Mouse (Mus musculus) neural tube, embryonic 12.5 days (tissue): ENCODE data around the gene Cfap20. TPM values are rescaled to one million over a fixed set of nuclear protein-coding genes. Genes with fewer than 3 reads are reported as not detected.

ENCODE experiments used
- ATAC-seq: fragments of 200-750 bp; cut with Nextera tagmentation; 2 replicates; pipeline ENCODE4 v1.8.0; 2017; ENCODE audit warnings: low read depth, mild to moderate bottlenecking, moderate TSS enrichment, moderate library complexity; ENCODE audit not compliant: low FRiP score
- H3K27ac ChIP-seq: fragments of 300-500 bp; sonication (generic); 2 replicates; pipeline ENCODE4 v1.5.1; 2016
- H3K27me3 ChIP-seq: fragments of 300-500 bp; sonication (generic); replicated peaks from 2 replicates; pipeline ENCODE4 v1.6.1; 2016; ENCODE audit warnings: mild to moderate bottlenecking
- H3K36me3 ChIP-seq: fragments of 300-500 bp; sonication (generic); 2 replicates; pipeline ENCODE4 v1.6.1; 2016; ENCODE audit warnings: mild to moderate bottlenecking
- H3K4me1 ChIP-seq: fragments of 300-500 bp; sonication (generic); 2 replicates; pipeline ENCODE4 v1.6.1; 2016
- H3K4me2 ChIP-seq: fragments of 300-500 bp; sonication (generic); replicated peaks from 2 replicates; pipeline ENCODE4 v1.6.1; 2016; ENCODE audit warnings: mild to moderate bottlenecking
- H3K4me3 ChIP-seq: fragments of 300-500 bp; sonication (generic); 2 replicates; pipeline ENCODE4 v1.5.1; 2016
- H3K9ac ChIP-seq: fragments of 300-500 bp; sonication (generic); 2 replicates; pipeline ENCODE4 v1.6.1; 2016; ENCODE audit warnings: mild to moderate bottlenecking
- H3K9me3 ChIP-seq: fragments of 300-500 bp; sonication (generic); 2 replicates; pipeline ENCODE4 v1.6.1; 2016; ENCODE audit warnings: mild to moderate bottlenecking
- WGBS: fragments of 180-500 bp; shearing (Covaris S2); methylation state at CpG from one replicate; pipeline ENCODE4 v1.1.7; 2016; 5-methylcytosine and 5-hydroxymethylcytosine counted together
- polyA plus RNA-seq: library from polyadenylated mRNA; unstranded; fragments of >200 nt; fragmentation: Nextera tagmentation; extraction: Ambion mirVana; gene quantifications from 2 replicates; pipeline ENCODE4 v1.2.1, GENCODE M21; 2016

The Cfap20 gene
- polyA plus RNA-seq, 1 experiment from 2014 or later: 127 TPM

DNA sequence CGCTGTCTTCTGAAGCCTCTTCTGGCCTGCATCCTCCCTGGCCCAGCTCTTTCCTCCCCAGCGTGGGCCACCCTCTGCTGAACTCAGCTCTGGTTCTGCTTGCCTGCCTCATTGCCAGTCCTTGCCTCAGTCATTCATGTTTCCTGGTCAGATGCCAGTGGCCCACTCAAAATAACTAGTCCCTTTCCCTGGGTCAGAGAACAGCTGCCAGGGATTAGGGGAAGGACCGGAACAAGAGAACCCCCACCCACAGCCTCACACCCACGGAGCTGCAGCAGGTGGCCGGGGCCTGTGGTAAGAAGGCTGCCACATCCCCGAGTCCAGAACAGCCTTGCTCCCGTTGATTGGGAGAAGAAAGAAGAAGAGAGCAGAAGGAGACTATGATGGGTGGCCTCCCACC lies 33.6 kb downstream of the Cfap20 start:
- no peaks in the 10 kb centered on the region for H3K9me3 ChIP-seq
- WGBS: 83% methylated on average over 7 of the region's 7 CpGs
- H3K27ac ChIP-seq: no peak overlapping the region
- H3K27me3 ChIP-seq: no peaks in the 10 kb centered on the region
- no peak overlapping the region for H3K4me3 ChIP-seq
- peaks cover 10% of the 10 kb centered on the region; the same call in 1 of the 2 replicates for H3K4me1 ChIP-seq
- no peak for ATAC-seq
- no peak overlapping the region for H3K9ac ChIP-seq
- no peak overlapping the region for H3K4me2 ChIP-seq
- H3K36me3 ChIP-seq: no peaks in the 10 kb centered on the region

DNA sequence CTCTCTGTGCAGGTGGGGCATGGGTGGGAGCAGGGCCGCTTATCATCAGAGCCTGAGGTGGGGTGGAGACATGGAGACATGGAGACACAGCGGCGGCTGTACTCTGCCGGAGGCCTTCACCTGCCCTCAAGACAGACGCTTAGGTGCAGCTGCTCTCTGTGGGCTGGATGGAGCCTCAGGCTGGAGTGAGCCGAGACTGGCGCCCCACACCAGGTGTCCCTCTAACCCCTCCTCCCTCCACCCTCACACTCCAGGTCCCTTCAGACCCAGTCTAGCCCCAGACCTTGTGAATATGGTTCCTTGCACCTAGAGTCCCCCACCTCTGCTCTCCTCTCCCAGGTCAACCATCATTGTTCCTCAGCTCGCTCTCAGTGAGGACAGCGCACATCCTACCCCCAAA lies 35.5 kb downstream of the Cfap20 start:
- 88% methylated on average over 9 of the region's 9 CpGs for WGBS
- Histone ChIP-seq H3K4me2 (no peak overlapping the region), H3K9me3 (no peaks in the 10 kb centered on the region), H3K36me3 (no peaks in the 10 kb centered on the region), H3K27ac (no peak overlapping the region), H3K4me1 (peaks cover 16% of the 10 kb centered on the region), H3K9ac (no peak overlapping the region), H3K27me3 (no peaks in the 10 kb centered on the region), H3K4me3 (no peak overlapping the region)
- no peak for ATAC-seq

DNA sequence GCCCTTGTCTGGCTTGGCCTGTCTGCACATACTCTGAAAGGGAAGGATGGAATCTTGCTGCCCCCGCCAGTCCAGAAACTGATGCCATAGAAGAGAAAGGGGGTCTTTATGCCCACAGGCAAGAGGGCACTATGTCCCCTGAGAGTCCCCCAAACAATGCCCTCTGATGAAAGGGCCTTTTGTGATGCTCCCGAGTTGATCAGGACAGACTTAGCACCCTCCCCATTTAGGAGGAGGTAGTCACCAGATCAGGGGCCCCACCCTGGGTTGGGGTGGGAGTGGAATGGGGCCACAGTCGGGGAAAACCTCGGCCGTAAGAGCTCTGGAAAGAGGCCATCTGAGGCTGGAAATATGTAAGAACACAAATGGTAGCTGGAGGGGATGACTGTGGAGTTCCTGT lies 37.5 kb downstream of the Cfap20 start:
- no peak overlapping the region for H3K4me2 ChIP-seq
- H3K9ac ChIP-seq: 0 out of 2 replicates have a peak overlapping the region, but pooled peaks have one; percentile 21
- H3K36me3 ChIP-seq: no peaks in the 10 kb centered on the region
- no peak for ATAC-seq
- no peak overlapping the region for H3K4me3 ChIP-seq
- no peaks in the 10 kb centered on the region for H3K27me3 ChIP-seq
- H3K27ac ChIP-seq: no peak overlapping the region
- 46% methylated on average over 5 of the region's 5 CpGs for WGBS
- no peaks in the 10 kb centered on the region for H3K9me3 ChIP-seq
- H3K4me1 ChIP-seq: peaks cover 16% of the 10 kb centered on the region

DNA sequence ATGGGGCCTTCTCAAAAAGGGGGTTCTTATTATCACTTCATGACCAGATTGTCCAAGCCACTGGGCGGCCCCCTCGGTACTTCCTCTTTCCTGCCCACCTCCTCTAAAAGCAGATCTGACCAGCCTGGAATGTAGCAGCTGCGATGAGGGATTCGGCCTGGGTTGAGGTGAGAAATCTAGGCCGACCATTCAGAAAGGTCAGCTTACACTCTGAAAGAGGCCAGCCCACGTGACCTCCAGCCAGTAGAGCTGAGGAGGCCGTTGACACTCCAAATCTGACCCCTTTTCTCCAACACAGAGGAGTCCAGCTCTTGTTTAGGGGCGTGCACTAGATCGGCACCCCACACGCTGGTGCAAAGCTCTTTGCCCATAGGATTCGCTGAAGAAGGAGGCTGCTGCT lies 37.9 kb downstream of the Cfap20 start:
- ATAC-seq: no peak
- H3K27ac ChIP-seq: no peak overlapping the region
- WGBS: 62% methylated on average over 11 of the region's 11 CpGs
- H3K36me3 ChIP-seq: no peaks in the 10 kb centered on the region
- H3K4me1 ChIP-seq: peaks cover 16% of the 10 kb centered on the region
- no peaks in the 10 kb centered on the region for H3K9me3 ChIP-seq
- H3K4me3 ChIP-seq: no peak overlapping the region
- 0 out of 2 replicates have a peak overlapping the region, but pooled peaks have one; percentile 21 for H3K9ac ChIP-seq
- no peaks in the 10 kb centered on the region for H3K27me3 ChIP-seq
- no peak overlapping the region for H3K4me2 ChIP-seq

DNA sequence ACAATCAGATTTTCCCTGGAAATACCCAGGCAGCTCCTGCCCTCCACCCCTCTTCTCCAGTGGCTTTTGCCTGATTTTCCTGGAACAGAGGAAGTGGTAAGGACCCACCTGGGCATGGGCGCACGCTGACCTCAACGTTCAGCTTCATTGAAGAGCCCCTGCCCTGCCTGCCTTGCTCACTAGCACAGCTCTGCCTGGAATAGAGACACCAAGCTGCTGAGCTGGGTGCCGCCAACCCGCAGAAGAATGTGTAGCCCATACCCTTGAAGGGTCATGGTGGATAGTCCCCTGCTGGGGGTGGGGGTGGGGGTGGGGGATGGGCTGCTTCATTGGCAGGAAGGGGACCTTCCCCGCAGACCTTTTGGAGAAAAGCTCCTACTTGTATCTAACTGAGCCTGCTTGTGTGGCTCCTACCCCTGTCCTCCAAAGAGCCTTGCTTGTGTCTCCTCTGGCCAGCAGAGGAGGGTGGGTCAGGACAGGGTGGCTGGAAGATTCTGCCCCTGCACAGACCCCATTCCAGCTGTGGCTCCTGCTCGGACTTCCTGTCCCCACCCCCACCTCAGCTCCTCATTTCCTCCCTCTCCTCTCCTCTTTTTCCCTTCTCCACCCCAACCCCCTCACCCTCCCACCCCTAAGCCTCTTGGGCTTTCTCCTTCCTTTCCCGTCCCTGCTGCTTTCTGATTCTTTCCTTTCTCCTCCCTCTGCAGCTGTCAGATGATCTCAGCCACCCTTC lies 39.3 kb downstream of the Cfap20 start:
- Histone ChIP-seq H3K4me3 (no peak overlapping the region), H3K9me3 (no peaks in the 10 kb centered on the region), H3K36me3 (no peaks in the 10 kb centered on the region), H3K9ac (no peak overlapping the region), H3K27me3 (no peaks in the 10 kb centered on the region), H3K4me1 (peaks cover 16% of the 10 kb centered on the region), H3K4me2 (no peak overlapping the region), H3K27ac (no peak overlapping the region)
- ATAC-seq: no peak
- WGBS: 48% methylated on average over 8 of the region's 8 CpGs

DNA sequence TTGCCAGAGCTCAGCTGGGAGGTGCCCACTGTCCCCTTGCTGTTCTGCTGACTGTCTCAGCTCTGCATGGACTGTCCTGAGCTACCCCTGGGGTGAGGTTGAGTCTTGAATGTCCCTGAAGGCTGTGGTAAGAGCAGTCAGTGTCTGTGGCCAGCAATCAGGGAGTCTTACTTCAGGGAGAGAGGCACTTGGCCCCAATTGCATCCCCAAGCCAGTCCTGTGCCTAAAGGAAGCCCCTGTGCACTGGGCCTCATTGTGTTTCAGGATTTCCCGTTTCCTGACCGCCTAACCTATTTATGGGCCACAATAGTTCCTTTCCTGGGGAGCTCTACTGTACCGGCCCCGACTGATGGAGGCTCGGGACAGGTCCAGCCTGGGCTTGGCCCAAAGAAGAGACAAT lies 42.1 kb downstream of the Cfap20 start:
- Histone ChIP-seq H3K27me3 (no peaks in the 10 kb centered on the region), H3K27ac (no peak overlapping the region)
- WGBS: 81% methylated on average over 5 of the region's 5 CpGs

DNA sequence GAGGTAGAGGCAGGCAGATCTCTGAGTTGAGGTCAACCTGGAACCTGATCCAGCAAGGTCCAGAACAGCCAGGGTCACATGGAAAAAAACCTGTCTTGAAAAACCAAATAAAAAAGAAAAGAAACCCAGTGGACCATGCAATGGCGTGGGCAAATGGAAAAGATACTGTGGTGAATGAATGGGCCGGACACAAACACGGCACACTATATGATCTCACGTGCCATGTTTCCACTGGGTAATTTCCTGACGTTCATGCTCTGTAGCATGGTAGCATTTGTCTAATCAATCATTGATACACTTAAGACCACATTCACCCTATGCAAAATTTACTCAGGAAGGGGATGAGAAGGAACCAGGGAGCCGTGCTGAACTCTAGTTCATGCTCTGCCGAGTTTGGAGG lies 43.6 kb downstream of the Cfap20 start:
- ATAC-seq: no peak
- H3K36me3 ChIP-seq: no peaks in the 10 kb centered on the region
- H3K4me1 ChIP-seq: peaks cover 6% of the 10 kb centered on the region; the same call in 1 of the 2 replicates
- 84% methylated on average over 7 of the region's 7 CpGs for WGBS
- no peak overlapping the region for H3K4me3 ChIP-seq
- no peak overlapping the region for H3K9ac ChIP-seq
- no peak overlapping the region for H3K27ac ChIP-seq
- H3K27me3 ChIP-seq: no peaks in the 10 kb centered on the region
- H3K9me3 ChIP-seq: no peaks in the 10 kb centered on the region
- no peak overlapping the region for H3K4me2 ChIP-seq

More for the DNA sequence above, 42.1 kb downstream of the Cfap20 start:
- peaks cover 15% of the 10 kb centered on the region for H3K4me1 ChIP-seq
- no peak overlapping the region for H3K4me2 ChIP-seq
- H3K9me3 ChIP-seq: no peaks in the 10 kb centered on the region
- no peak overlapping the region for H3K4me3 ChIP-seq
- no peaks in the 10 kb centered on the region for H3K36me3 ChIP-seq
- no peak overlapping the region for H3K9ac ChIP-seq
- no peak for ATAC-seq

DNA sequence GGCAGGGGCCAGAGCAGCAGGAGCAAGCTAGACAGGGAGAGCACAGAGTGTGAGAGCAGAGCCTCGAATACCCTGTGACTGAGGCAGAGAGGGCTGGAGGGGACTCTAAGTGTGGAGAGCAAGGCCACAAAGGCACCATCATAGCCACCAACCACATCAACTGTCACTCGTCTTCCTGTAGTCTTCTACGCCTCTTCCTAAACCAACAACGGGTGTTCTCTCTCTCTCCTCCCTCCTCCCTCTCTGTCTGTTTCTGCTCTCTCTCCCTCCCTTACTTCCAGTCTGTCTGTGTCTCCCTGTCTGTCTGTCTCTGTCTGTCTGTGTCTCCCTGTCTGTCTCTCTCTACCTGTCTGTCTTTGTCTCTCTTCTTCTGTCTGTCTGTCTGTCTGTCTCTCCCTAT lies 44.4 kb downstream of the Cfap20 start:
- no peaks in the 10 kb centered on the region for H3K27me3 ChIP-seq
- no peaks in the 10 kb centered on the region for H3K36me3 ChIP-seq
- 62% methylated on average over 4 of the region's 4 CpGs for WGBS
- H3K27ac ChIP-seq: no peak overlapping the region
- ATAC-seq: no peak
- H3K9ac ChIP-seq: no peak overlapping the region
- H3K4me2 ChIP-seq: no peak overlapping the region
- no peak overlapping the region for H3K4me3 ChIP-seq
- H3K4me1 ChIP-seq: peaks cover 1% of the 10 kb centered on the region; the same call in 1 of the 2 replicates
- no peaks in the 10 kb centered on the region for H3K9me3 ChIP-seq

DNA sequence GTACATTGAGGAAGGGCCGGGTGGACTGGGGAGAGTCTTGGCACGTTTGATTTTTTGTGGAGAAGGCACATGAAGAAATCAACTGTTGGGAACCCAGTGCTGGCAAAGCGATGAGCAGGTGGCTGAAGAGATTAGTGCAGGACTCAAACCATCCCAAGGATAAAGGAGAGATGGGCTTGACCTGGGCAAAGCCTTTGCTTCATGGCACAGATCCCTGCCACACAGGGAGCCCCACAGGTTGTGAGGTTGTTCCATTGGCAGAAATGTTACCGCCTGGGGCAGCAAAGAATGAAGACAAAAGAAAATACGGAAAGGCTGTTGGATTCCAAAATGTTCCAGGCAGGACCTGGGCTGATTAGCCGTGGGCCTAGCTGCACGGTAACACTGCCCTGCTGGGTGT lies 46.7 kb downstream of the Cfap20 start:
- no peak overlapping the region for H3K4me2 ChIP-seq
- H3K36me3 ChIP-seq: no peaks in the 10 kb centered on the region
- ATAC-seq: no peak
- WGBS: 86% methylated on average over 7 of the region's 7 CpGs
- no peak overlapping the region for H3K9ac ChIP-seq
- no peaks in the 10 kb centered on the region for H3K27me3 ChIP-seq
- H3K4me1 ChIP-seq: no peaks in the 10 kb centered on the region
- no peak overlapping the region for H3K27ac ChIP-seq
- H3K9me3 ChIP-seq: no peaks in the 10 kb centered on the region
- H3K4me3 ChIP-seq: no peak overlapping the region

DNA sequence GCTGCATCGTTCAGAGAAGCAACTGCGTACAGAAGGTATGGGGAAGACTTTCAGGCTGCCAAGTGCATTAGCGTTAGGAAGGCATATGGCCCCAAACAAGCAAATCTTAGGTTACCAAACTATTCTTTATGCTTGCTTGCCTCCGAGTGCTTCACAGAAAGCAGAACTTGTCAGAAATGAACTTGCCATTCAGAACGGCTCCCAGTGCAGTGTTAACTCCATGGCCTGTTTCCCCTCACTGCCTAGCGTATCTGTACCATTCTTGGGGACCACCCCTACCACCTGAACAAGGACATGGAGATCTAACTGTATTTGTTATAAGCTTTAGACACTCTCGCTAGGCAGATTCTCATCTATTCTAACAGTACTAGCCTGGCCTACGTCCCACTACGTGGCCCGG lies 47.4 kb downstream of the Cfap20 start:
- Histone ChIP-seq H3K4me3 (no peak overlapping the region), H3K36me3 (no peaks in the 10 kb centered on the region), H3K4me1 (no peaks in the 10 kb centered on the region), H3K9me3 (no peaks in the 10 kb centered on the region), H3K4me2 (no peak overlapping the region), H3K27ac (no peak overlapping the region), H3K9ac (no peak overlapping the region), H3K27me3 (no peaks in the 10 kb centered on the region)
- WGBS: 89% methylated on average over 10 of the region's 10 CpGs
- no peak for ATAC-seq

DNA sequence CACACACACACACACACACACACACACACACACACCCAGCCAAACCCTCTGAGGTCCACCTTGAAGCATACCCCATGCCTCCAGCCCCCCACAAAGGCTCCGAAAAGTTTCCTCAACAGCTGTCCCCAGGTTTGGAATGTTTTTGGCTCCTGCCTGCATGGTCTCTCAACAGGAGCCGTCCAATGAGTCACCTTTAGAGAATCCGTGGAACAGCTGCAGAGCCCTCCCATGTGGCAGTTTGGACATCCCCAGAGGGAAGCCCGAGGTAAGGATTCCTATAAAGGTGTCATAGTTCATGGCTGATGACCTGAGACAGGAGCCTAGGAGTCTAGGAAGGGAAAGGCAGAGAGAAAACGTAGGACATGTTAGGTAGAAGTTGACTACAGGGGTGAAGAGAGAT lies 48.6 kb downstream of the Cfap20 start:
- Histone ChIP-seq H3K9me3 (no peaks in the 10 kb centered on the region), H3K4me1 (no peaks in the 10 kb centered on the region), H3K27ac (no peak overlapping the region), H3K36me3 (no peaks in the 10 kb centered on the region), H3K9ac (no peak overlapping the region), H3K27me3 (no peaks in the 10 kb centered on the region), H3K4me2 (no peak overlapping the region), H3K4me3 (no peak overlapping the region)
- 79% methylated on average over 5 of the region's 5 CpGs for WGBS
- ATAC-seq: no peak

DNA sequence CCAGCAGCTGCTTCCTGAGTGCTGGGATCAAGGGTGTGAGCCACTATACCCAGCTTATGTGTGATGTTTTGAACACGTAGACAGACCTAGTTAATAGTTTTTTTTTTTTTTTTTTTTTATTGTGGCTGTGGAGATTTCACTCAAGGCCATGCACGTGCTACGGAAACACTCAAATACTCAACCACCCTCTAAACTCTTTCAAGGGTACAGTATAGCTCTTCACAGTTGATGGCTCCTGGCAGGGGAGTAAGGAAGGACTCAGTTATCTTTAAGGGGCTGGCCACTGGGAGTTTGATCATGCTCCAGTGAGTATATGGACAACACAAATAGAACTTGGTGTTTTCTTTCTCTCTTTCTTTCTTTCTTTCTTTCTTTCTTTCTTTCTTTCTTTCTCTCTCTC lies 50.2 kb downstream of the Cfap20 start:
- Histone ChIP-seq H3K4me2 (no peak overlapping the region), H3K4me3 (no peak overlapping the region), H3K36me3 (no peaks in the 10 kb centered on the region), H3K9ac (no peak overlapping the region), H3K9me3 (no peaks in the 10 kb centered on the region), H3K27me3 (no peaks in the 10 kb centered on the region), H3K4me1 (no peaks in the 10 kb centered on the region), H3K27ac (no peak overlapping the region)
- no peak for ATAC-seq
- 84% methylated on average over 3 of the region's 3 CpGs for WGBS

DNA sequence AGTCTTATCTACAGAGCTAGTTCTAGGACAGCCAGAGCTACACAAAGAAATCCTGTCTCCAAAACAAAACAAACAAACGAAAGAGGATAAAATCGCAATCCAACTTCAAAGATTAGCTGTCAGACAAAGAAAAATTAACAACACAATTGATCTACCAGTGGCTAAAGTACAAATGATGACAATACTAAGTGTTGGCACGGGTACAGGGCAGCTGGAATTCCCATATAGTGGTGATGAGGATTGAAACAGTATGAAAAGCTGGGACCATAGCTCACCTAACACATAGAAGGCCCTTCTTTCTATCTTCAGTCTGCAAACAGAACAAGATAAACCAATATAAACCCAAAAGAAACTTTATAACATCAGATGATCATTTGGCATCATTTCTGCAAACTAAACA lies 53.1 kb downstream of the Cfap20 start:
- H3K9me3 ChIP-seq: no peaks in the 10 kb centered on the region
- no peak overlapping the region for H3K9ac ChIP-seq
- H3K27me3 ChIP-seq: no peaks in the 10 kb centered on the region
- H3K4me1 ChIP-seq: no peaks in the 10 kb centered on the region
- WGBS: 81% methylated on average over 3 of the region's 3 CpGs
- H3K4me2 ChIP-seq: no peak overlapping the region
- H3K4me3 ChIP-seq: no peak overlapping the region
- no peak for ATAC-seq
- H3K27ac ChIP-seq: no peak overlapping the region
- no peaks in the 10 kb centered on the region for H3K36me3 ChIP-seq
